Mouse (Mus musculus) lung, embryonic 15.5 days (tissue): Measurements from ENCODE around the gene Nefh. TPM values are rescaled to one million over a fixed set of nuclear protein-coding genes. Genes with fewer than 3 reads are reported as not detected.

ENCODE experiments used
- ATAC-seq: fragments of 200-750 bp; cut with Nextera tagmentation; 2 replicates; pipeline ENCODE4 v1.8.0; 2017; ENCODE audit warnings: moderate number of reproducible peaks, borderline replicate concordance; ENCODE audit not compliant: low FRiP score, low TSS enrichment; ENCODE audit errors: extremely low read depth
- H3K27ac ChIP-seq: fragments of 300-500 bp; sonication (generic); 2 replicates; pipeline ENCODE4 v1.5.1; 2015; ENCODE audit warnings: moderate library complexity, mild to moderate bottlenecking, inconsistent platforms
- H3K27me3 ChIP-seq: fragments of 300-500 bp; sonication (generic); 2 replicates; pipeline ENCODE4 v1.6.1; 2015; ENCODE audit warnings: inconsistent platforms
- H3K36me3 ChIP-seq: fragments of 300-500 bp; sonication (generic); 2 replicates; pipeline ENCODE4 v1.6.1; 2015; ENCODE audit warnings: inconsistent platforms
- H3K4me1 ChIP-seq: fragments of 300-500 bp; sonication (generic); 2 replicates; pipeline ENCODE4 v1.6.1; 2015; ENCODE audit warnings: inconsistent platforms
- H3K4me2 ChIP-seq: fragments of 300-500 bp; sonication (generic); 2 replicates; pipeline ENCODE4 v1.6.1; 2015; ENCODE audit warnings: inconsistent platforms, mild to moderate bottlenecking, moderate library complexity
- H3K4me3 ChIP-seq: fragments of 300-500 bp; sonication (generic); 2 replicates; pipeline ENCODE4 v1.5.1; 2015; ENCODE audit warnings: mild to moderate bottlenecking, inconsistent platforms
- H3K9ac ChIP-seq: fragments of 300-500 bp; sonication (generic); 2 replicates; pipeline ENCODE4 v1.6.1; 2015; ENCODE audit warnings: inconsistent platforms
- H3K9me3 ChIP-seq: fragments of 300-500 bp; sonication (generic); 2 replicates; pipeline ENCODE4 v1.6.1; 2016; ENCODE audit warnings: inconsistent platforms
- WGBS: fragments of 180-500 bp; shearing (Covaris S2); methylation state at CpG from one replicate; pipeline ENCODE4 v1.1.7; 2015; 5-methylcytosine and 5-hydroxymethylcytosine counted together
- polyA plus RNA-seq: library from polyadenylated mRNA; unstranded; fragments of >200 nt; fragmentation: Nextera tagmentation; extraction: Ambion mirVana; gene quantifications from 2 replicates; pipeline ENCODE4 v1.2.1, GENCODE M21; 2015

Gene Nefh
- polyA plus RNA-seq, 1 experiment from 2014 or later, result 0.26 TPM

DNA sequence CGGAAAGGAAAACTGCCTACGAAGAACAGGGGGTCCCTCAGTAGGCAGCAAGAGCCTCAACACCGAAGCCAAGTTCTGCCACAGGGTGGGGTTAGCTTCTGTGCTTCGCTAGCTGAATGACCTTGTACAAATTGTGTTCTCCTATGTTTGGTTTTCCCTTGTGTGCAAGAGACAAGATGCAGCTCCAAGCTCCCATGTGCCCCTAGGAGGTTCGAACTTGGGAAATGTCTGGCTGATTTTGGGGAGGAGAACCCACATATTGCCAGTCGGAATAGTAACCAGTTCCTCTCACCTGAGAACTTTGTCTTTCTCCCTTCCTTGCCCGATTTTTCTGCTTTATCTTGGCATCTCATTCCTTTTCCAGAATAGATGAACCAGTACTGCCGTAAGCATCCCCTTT lies 928 bp upstream of the Nefh start:
- H3K27me3 ChIP-seq, result peaks cover 86% of the 10 kb centered on the region
- no peak for ATAC-seq
- H3K9ac ChIP-seq, result no peak overlapping the region
- no peaks in the 10 kb centered on the region for H3K9me3 ChIP-seq
- no peaks in the 10 kb centered on the region for H3K36me3 ChIP-seq
- H3K4me1 ChIP-seq, result peaks cover 15% of the 10 kb centered on the region
- no peak overlapping the region for H3K27ac ChIP-seq
- no peak overlapping the region for H3K4me3 ChIP-seq
- WGBS, result 38% methylated on average over 8 of the region's 8 CpGs
- H3K4me2 ChIP-seq, result no peak overlapping the region

DNA sequence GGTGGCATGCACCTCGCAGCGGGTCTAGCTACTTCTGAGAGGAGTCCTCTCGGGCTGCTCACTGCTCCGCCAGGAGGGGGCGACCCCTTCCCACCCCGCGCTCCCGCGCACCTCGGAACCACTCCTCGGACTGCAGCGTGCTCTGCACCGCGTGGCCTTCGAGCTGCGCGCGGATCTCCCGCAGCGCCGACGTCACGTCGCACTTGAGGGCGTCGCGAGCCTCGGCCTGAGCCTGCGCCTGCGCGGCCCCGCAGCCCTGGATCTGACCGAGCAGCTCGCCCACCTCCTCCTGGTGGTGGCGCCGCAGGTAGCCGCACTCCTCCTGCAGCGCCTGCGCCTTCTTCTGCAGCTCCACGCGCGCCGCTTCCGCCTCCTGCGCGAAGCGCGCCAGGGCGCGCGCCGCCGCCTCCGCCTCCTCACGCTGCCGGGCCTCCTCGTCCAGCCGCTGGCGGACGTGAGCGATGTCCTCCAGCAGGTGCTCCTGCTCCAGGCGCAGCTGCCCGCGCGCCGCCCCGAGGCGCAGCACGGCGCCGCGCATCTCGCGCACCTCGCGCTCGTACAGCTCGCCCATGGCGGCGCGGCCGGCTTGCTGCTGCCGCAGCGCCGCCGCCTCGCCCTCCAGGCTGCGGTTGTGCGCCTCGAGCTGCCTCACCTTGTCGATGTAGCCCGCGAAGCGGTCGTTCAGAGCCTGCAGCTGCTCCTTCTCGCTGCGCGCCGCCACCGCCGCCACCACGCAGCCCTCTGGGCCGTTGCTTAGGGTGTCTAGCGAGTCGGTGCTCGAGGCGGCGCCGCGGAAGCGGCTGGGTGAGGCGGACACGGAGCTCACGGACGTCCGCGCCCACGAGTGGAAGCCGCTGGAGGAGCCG lies 684 bp downstream of the Nefh start:
- Histone ChIP-seq H3K4me1 (peaks cover 15% of the 10 kb centered on the region), H3K36me3 (no peaks in the 10 kb centered on the region), H3K4me3 (peak overlapping the region; percentile 45), H3K9me3 (no peaks in the 10 kb centered on the region), H3K27me3 (peaks cover 70% of the 10 kb centered on the region), H3K9ac (no peak overlapping the region), H3K4me2 (peak overlapping the region; percentile 87), H3K27ac (no peak overlapping the region)
- under 1% methylated on average over 116 of the region's 120 CpGs for WGBS
- ATAC-seq, result peak; percentile 52; the same call in 1 of the 2 replicates

DNA sequence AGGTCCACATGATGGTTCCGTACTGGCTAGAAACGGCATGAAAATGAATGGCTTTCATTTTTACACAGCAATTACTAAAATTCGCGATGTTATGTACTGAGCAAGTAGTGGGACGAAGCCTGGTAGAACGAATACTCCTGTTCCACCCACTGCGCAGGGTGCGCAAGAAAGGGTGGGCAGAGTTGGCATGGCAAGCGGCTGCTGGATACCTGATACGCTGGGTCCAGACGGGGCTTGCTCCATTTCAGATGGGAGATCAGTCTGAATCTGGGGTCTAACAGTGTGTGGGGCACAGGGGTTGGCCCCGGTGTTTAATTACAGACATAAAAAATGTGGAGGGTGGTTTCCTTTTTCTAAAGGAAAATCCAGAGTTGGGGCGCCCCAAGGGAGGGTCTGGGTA lies 1.3 kb downstream of the Nefh start:
- H3K4me1 ChIP-seq, result peaks cover 15% of the 10 kb centered on the region
- H3K27me3 ChIP-seq, result peaks cover 70% of the 10 kb centered on the region
- no peak overlapping the region for H3K9ac ChIP-seq
- H3K4me3 ChIP-seq, result peak overlapping the region; percentile 45
- WGBS, result 42% methylated on average over 13 of the region's 13 CpGs
- H3K36me3 ChIP-seq, result no peaks in the 10 kb centered on the region
- H3K4me2 ChIP-seq, result peak overlapping the region; percentile 87
- ATAC-seq, result no peak
- H3K27ac ChIP-seq, result no peak overlapping the region
- H3K9me3 ChIP-seq, result no peaks in the 10 kb centered on the region

DNA sequence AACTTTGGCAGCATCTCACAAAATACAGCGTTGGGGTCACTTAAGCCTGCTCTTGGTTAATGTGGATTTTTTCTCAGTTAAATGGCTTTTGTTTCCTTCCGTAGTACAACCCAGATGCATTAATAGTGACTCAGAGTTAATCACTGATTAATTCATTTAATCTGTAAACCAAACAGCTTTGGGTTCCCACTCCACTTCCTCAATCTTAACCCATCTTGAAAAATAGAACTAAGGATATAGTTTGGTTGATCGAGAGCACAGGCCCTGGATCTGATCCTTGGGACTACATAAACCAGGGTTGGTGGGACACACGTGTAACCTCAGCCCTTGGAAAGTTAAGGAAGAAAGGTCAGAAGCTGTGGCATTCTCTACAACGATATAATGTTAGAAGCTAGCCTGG lies 11.6 kb downstream of the Nefh start:
- ATAC-seq, result no peak
- Histone ChIP-seq H3K27me3 (no peaks in the 10 kb centered on the region), H3K9ac (no peak overlapping the region), H3K27ac (no peak overlapping the region), H3K4me3 (no peak overlapping the region), H3K4me2 (no peak overlapping the region), H3K36me3 (no peaks in the 10 kb centered on the region), H3K4me1 (no peaks in the 10 kb centered on the region), H3K9me3 (no peaks in the 10 kb centered on the region)
- 73% methylated on average over 5 of the region's 5 CpGs for WGBS

DNA sequence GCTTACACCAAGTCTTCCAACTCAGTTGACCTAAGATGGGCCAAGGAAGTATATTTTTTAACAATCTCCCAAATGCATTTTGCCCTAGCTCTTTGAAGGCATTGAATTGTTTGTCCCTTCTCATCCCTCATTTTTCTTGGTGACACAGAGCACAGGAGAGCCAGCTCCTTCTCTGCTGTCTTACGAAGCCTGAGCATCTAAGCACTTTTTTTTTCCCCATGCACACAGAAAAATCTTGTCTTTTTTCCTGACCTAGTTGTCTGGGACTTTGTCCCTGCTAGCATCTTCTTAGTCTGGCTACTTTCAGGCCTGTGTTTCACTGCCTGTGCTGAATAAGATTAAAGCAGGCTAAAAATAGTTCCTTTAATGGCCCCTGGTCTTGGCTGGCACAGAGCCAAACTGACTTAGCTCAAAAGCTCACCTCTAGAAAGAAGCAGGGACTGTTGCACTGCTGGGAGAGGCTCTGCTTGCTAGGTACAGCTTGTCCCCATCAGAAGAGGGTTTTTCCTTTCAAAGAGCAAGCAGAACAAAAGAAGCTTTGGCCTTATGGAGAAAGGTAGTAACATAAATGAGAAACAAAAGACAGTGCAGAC lies 16.8 kb downstream of the Nefh start:
- ATAC-seq, result no peak
- Histone ChIP-seq H3K9ac (no peak overlapping the region), H3K27ac (no peak overlapping the region), H3K4me1 (no peaks in the 10 kb centered on the region), H3K4me3 (no peak overlapping the region), H3K27me3 (no peaks in the 10 kb centered on the region), H3K9me3 (no peaks in the 10 kb centered on the region), H3K4me2 (no peak overlapping the region), H3K36me3 (peaks cover 25% of the 10 kb centered on the region)
- 28% methylated on average over 1 of the region's 1 CpGs for WGBS

DNA sequence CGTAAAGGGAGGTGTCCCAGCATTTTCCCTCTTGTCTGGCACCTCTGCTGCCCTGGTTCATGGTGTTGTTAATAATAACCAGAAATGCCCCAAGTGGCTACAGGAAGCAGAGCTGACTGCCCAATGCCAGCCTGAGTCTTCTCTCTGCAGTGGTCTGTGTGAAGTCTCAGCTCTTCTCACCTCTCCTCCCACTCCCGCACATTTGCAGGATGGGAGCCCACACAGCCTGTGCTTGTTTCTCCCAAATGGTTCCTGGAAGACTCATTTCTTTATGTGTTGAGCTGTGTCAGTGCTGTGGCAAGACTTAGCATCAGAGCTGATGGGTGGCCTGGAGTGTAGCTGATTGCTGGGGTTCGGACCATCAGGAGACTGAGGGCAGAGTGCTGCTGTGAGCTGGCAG lies 20.6 kb downstream of the Nefh start:
- no peak overlapping the region for H3K4me2 ChIP-seq
- H3K36me3 ChIP-seq, result peaks cover 57% of the 10 kb centered on the region
- ATAC-seq, result no peak
- H3K27me3 ChIP-seq, result no peaks in the 10 kb centered on the region
- no peaks in the 10 kb centered on the region for H3K4me1 ChIP-seq
- WGBS, result 81% methylated on average over 3 of the region's 3 CpGs
- no peaks in the 10 kb centered on the region for H3K9me3 ChIP-seq
- no peak overlapping the region for H3K4me3 ChIP-seq
- H3K9ac ChIP-seq, result no peak overlapping the region
- H3K27ac ChIP-seq, result no peak overlapping the region

DNA sequence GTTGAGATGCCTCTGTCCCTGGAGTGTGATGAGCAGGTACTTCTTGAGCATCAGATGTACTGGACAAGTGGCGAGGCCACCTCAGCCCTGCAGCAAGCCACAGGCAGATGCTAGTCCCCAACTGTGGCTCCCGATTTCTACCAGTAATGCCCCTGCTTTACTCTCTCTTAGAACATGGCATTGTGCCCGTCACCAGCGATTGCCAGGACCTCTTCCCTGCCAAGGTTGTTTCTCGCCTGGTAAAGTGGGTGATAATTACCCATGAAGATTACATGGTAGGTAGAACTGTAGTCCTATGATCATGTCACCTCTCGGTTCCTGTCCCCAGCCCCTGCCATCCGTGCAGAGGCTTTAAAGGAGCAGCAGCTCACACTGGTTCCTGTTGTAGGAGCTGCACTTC lies 26.1 kb downstream of the Nefh start:
- no peak overlapping the region for H3K4me2 ChIP-seq
- no peaks in the 10 kb centered on the region for H3K4me1 ChIP-seq
- 86% methylated on average over 7 of the region's 7 CpGs for WGBS
- H3K27me3 ChIP-seq, result no peaks in the 10 kb centered on the region
- H3K4me3 ChIP-seq, result no peak overlapping the region
- no peak overlapping the region for H3K27ac ChIP-seq
- no peak for ATAC-seq
- H3K36me3 ChIP-seq, result peaks cover 81% of the 10 kb centered on the region
- H3K9me3 ChIP-seq, result no peaks in the 10 kb centered on the region
- H3K9ac ChIP-seq, result no peak overlapping the region

DNA sequence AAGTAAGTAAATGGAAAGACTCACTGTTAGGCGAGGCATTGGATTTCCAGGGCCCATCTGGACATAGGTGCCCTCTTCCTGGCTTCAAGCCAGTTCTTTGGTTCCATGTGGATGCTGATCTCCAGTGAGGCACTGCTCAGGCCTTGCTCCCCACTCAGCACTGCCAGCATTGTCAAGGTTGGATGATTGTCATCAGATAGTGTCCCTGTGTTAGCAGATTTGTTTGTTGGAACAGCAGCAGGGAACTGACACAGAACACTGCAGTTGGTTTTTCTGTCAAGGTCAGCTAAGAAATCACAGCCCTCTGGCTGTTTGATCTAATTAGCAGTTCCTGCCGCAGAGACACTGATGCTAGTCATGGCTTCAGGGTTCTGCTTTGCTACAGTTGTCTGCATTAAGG lies 26.6 kb downstream of the Nefh start:
- no peak overlapping the region for H3K27ac ChIP-seq
- H3K4me3 ChIP-seq, result no peak overlapping the region
- ATAC-seq, result no peak
- WGBS, result 79% methylated on average over 2 of the region's 2 CpGs
- H3K4me2 ChIP-seq, result no peak overlapping the region
- no peak overlapping the region for H3K9ac ChIP-seq
- peaks cover 81% of the 10 kb centered on the region for H3K36me3 ChIP-seq
- H3K9me3 ChIP-seq, result no peaks in the 10 kb centered on the region
- no peaks in the 10 kb centered on the region for H3K27me3 ChIP-seq
- H3K4me1 ChIP-seq, result no peaks in the 10 kb centered on the region

DNA sequence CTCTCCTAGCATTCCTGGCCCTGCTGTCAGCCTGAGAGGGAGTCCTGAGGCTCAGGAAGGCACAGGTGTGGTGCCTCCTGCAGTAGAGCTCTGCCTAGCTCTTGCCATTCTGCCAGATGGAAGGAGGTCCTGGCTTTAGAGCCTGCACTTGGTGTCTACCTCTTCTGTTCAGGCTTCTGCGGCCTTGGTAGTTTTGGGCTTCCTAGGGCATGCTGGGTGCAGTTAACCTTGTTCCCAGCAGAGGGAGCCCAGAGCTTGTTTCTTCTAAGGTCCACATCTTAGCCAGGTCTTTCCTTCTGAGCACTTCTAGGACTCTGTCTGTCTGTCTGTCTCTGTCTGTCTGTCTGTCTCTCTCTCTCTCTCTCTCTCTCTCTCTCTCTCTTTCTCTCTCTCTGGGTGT lies 31.8 kb downstream of the Nefh start:
- Histone ChIP-seq H3K9ac (no peak overlapping the region), H3K4me3 (no peak overlapping the region), H3K27ac (no peak overlapping the region), H3K27me3 (no peaks in the 10 kb centered on the region), H3K4me2 (no peak overlapping the region), H3K9me3 (no peaks in the 10 kb centered on the region), H3K36me3 (peaks cover 72% of the 10 kb centered on the region), H3K4me1 (no peaks in the 10 kb centered on the region)
- ATAC-seq, result no peak
- WGBS, result 13% methylated on average over 1 of the region's 1 CpGs

DNA sequence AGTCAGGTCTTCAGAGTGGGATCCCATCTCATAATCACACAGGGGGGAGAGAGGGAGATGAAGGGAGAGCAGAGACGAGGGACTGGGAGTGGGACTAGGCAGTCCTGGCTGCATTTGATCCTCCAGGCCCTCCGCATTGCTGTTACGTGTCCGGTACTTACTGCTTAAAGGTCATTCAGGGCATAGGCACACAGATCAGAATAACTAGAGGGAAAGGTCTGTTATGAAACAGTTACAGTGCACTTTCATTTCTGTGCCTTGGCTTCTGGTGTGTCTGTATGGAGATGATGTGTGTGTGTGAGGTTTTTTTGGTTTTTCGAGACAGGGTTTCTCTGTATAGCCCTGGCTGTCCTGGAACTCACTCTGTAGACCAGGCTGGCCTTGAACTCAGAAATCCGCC lies 41.6 kb downstream of the Nefh start:
- H3K4me1 ChIP-seq, result no peaks in the 10 kb centered on the region
- no peak for ATAC-seq
- 88% methylated on average over 6 of the region's 6 CpGs for WGBS
- H3K4me2 ChIP-seq, result no peak overlapping the region
- H3K27ac ChIP-seq, result no peak overlapping the region
- H3K4me3 ChIP-seq, result no peak overlapping the region
- H3K36me3 ChIP-seq, result peaks cover 56% of the 10 kb centered on the region
- no peak overlapping the region for H3K9ac ChIP-seq
- H3K27me3 ChIP-seq, result no peaks in the 10 kb centered on the region
- H3K9me3 ChIP-seq, result no peaks in the 10 kb centered on the region

DNA sequence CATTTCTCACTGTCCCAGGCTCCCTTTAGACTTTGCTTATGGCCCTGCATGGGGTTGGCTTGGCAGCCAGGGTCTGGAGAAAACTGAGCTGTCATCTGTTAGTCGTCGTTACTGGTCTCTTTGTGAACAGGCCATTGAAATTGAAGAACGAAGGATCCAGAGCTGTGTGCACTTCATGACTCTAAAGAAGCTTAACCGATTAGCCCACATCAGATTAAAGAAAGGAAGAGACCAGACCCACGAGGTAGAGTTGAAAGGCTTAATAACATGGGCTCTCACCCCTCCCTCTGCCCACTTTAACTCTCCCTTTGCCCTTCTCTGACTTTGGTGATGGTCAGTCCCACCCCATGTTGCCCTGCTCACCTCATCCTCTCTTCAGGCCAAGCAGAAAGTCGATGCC lies 45.9 kb downstream of the Nefh start:
- H3K4me1 ChIP-seq, result 0 out of 2 replicates have a peak, but pooled peaks cover 2% of the 10 kb centered on the region
- no peaks in the 10 kb centered on the region for H3K27me3 ChIP-seq
- H3K9me3 ChIP-seq, result no peaks in the 10 kb centered on the region
- H3K4me2 ChIP-seq, result no peak overlapping the region
- H3K4me3 ChIP-seq, result no peak overlapping the region
- ATAC-seq, result no peak
- no peak overlapping the region for H3K27ac ChIP-seq
- H3K9ac ChIP-seq, result no peak overlapping the region
- H3K36me3 ChIP-seq, result peaks cover 44% of the 10 kb centered on the region
- 89% methylated on average over 6 of the region's 6 CpGs for WGBS

DNA sequence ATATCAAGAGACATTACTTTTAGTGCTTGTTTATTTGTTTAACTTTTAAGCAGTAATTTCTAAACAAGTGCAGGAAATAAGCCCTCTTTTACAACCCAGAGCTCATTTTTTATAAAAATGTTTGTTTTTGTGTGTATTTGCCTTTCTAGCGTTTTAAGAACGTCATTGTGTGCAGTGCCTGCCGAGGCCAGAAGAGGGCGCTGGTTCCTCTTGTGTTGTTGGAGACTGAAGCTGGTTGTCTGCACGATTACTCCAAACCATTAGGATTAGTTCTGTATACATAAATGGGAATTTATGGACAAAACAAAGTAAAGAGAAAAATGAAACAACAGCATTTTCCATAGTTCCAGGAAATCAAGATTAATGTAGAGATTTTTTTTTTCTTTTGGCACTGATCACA lies 47.4 kb downstream of the Nefh start:
- 70% methylated on average over 5 of the region's 5 CpGs for WGBS
- no peak for ATAC-seq
- no peak overlapping the region for H3K4me2 ChIP-seq
- no peak overlapping the region for H3K4me3 ChIP-seq
- peaks cover 38% of the 10 kb centered on the region for H3K36me3 ChIP-seq
- no peaks in the 10 kb centered on the region for H3K9me3 ChIP-seq
- no peak overlapping the region for H3K9ac ChIP-seq
- peaks cover 9% of the 10 kb centered on the region for H3K4me1 ChIP-seq
- no peaks in the 10 kb centered on the region for H3K27me3 ChIP-seq
- no peak overlapping the region for H3K27ac ChIP-seq
